Mouse (Mus musculus): ENCODE results near the gene Mgat4b. TPM values are rescaled to one million over a fixed set of nuclear protein-coding genes. Genes with fewer than 3 reads are reported as not detected.

Mgat4b gene
- total RNA-seq, 2 experiments from 2014 or later = 35.7 to 35.8 TPM

GRCm38 (mm10) chr11:50277025-50277424 lies 66.3 kb downstream of the Mgat4b start:
- intact Hi-C loops (cut with DNase I) = no loop called here
- no peak for DNase-seq

- intact Hi-C loops (cut with DNase I) = no loop called here
- no peak for DNase-seq
Observed at GRCm38 (mm10) chr11:50277706-50278105, 67.0 kb downstream of the Mgat4b start.

- no peak for DNase-seq
- intact Hi-C loops (cut with DNase I) = no loop called here
Observed at GRCm38 (mm10) chr11:50279005-50279404, 68.3 kb downstream of the Mgat4b start.

GRCm38 (mm10) chr11:50280053-50280452 lies 69.4 kb downstream of the Mgat4b start:
- DNase-seq = no peak
- intact Hi-C loops (cut with DNase I) = no loop called here

Small RNA genes lying within 50 kb of the gene (microRNA-seq; reads per million reads assigned to microRNA genes)
- gene Mir6919 = 0 reads per million in 2 experiments

Other genes with a start within 250 kb of the Mgat4b start
- gene Rnf130, start 185.5 kb upstream of the Mgat4b start, total RNA-seq (2021) = 10 to 100 TPM; 37.5 to 44.1 TPM
- 10 to 100 TPM; 24.1 to 24.5 TPM for gene Tbc1d9b, start 79.5 kb upstream of the Mgat4b start, total RNA-seq (2021)
- 1 to 10 TPM; 2.4 to 2.6 TPM for gene Mrnip, start 36.4 kb upstream of the Mgat4b start, total RNA-seq (2021)
- gene Sqstm1, start 63 bp upstream of the Mgat4b start, total RNA-seq (2021) = 100 to 1,000 TPM; 421 to 471 TPM
- gene Ltc4s, start 27.7 kb downstream of the Mgat4b start, total RNA-seq (2021) = 1 to 10 TPM; 1.4 to 1.9 TPM
- gene Maml1, start 81.4 kb downstream of the Mgat4b start, total RNA-seq (2021) = 1 to 10 TPM; 4.8 to 6.3 TPM
- 100 to 1,000 TPM in 1 of 2 experiments, 10 to 100 TPM in 1; 76.4 to 103 TPM for gene Canx, start 114.8 kb downstream of the Mgat4b start, total RNA-seq (2021)
- gene Cby3, start 143.6 kb downstream of the Mgat4b start, total RNA-seq (2021) = not detected
- gene Hnrnph1, start 166.1 kb downstream of the Mgat4b start, total RNA-seq (2021) = 10 to 100 TPM; 73.4 to 85.8 TPM
- gene Rufy1, start 220.2 kb downstream of the Mgat4b start, total RNA-seq (2021) = 10 to 100 TPM; 19.5 to 21.6 TPM